Mouse (Mus musculus) cerebellum, adult 18-20 months (tissue): ENCODE measurements around the gene Snapin.

Source experiments
- DNase-seq, 2 experiments: peaks; one replicate each; pipeline ENCODE4 v3.0.0; 2021

The Snapin gene

GRCm38 (mm10) chr3:90490696-90491256 is at the start of gene Snapin:
Snapin (minus strand) TSS chr3:90491033.
- peak; percentile 95 to 96 for DNase-seq

GRCm38 (mm10) chr3:90537905-90538296 is 47.1 kb upstream of the Snapin start:
- DNase-seq = no peak

- DNase-seq = peak; percentile 58 to 76
Measured at GRCm38 (mm10) chr3:90537141-90537904, 46.5 kb upstream of the Snapin start, which contains the start of gene S100a16. S100a16 (plus strand) TSS chr3:90537254.

- DNase-seq = no peak
Measured at GRCm38 (mm10) chr3:90535446-90535845, 44.6 kb upstream of the Snapin start.

GRCm38 (mm10) chr3:90531713-90532112 is 40.9 kb upstream of the Snapin start:
- no peak for DNase-seq

- DNase-seq = no peak
Measured at GRCm38 (mm10) chr3:90527291-90527873, 36.5 kb upstream of the Snapin start.

- no peak for DNase-seq
Measured at GRCm38 (mm10) chr3:90526580-90526979, 35.7 kb upstream of the Snapin start, which contains the start of gene S100a14. S100a14 (plus strand) TSS chr3:90526856.

- no peak for DNase-seq
Measured at GRCm38 (mm10) chr3:90526076-90526475, 35.2 kb upstream of the Snapin start.

- peak in 1 of 2 experiments; percentile 33 for DNase-seq
Measured at GRCm38 (mm10) chr3:90525421-90525820, 34.6 kb upstream of the Snapin start.

- DNase-seq = no peak
Measured at GRCm38 (mm10) chr3:90517711-90518110, 26.9 kb upstream of the Snapin start.

- no peak for DNase-seq
Measured at GRCm38 (mm10) chr3:90515789-90516188, 25.0 kb upstream of the Snapin start.

GRCm38 (mm10) chr3:90515242-90515641 is 24.4 kb upstream of the Snapin start:
- no peak for DNase-seq

GRCm38 (mm10) chr3:90514691-90515090 is 23.9 kb upstream of the Snapin start:
- DNase-seq = peak in 1 of 2 experiments; percentile 41

- DNase-seq = peak; percentile 53 to 63
Measured at GRCm38 (mm10) chr3:90513796-90514590, 23.2 kb upstream of the Snapin start, which contains the start of the genes S100a1 and S100a13. S100a1 (minus strand) TSS chr3:90514392. S100a13 (plus strand) TSS chr3:90514435.

- no peak for DNase-seq
Measured at GRCm38 (mm10) chr3:90512948-90513642, 22.3 kb upstream of the Snapin start.

- DNase-seq = no peak
Measured at GRCm38 (mm10) chr3:90512276-90512675, 21.4 kb upstream of the Snapin start.

- DNase-seq = no peak
Measured at GRCm38 (mm10) chr3:90509747-90510123, 18.9 kb upstream of the Snapin start.

- DNase-seq = peak; percentile 98 to 99
Measured at GRCm38 (mm10) chr3:90508950-90509746, 18.3 kb upstream of the Snapin start, which contains the start of gene Chtop. Chtop (minus strand) TSS chr3:90509498.

- DNase-seq = no peak
Measured at GRCm38 (mm10) chr3:90508287-90508949, 17.6 kb upstream of the Snapin start.

GRCm38 (mm10) chr3:90506362-90506761 is 15.5 kb upstream of the Snapin start:
- no peak for DNase-seq

GRCm38 (mm10) chr3:90505216-90505615 is 14.4 kb upstream of the Snapin start:
- no peak for DNase-seq
